Mouse (Mus musculus) inflammation-experienced regulatory T-cells (primary cell): Measurements from ENCODE around the gene Olfr935. TPM values are rescaled to one million over a fixed set of nuclear protein-coding genes. Genes with fewer than 3 reads are reported as not detected.

ENCODE experiments used
- polyA plus RNA-seq, 2 experiments: library from polyadenylated mRNA; unstranded; fragments of 100-300 nt; shearing (Covaris generic); gene quantifications; one replicate each; pipeline ENCODE4 v1.2.1; 2017

Olfr935 gene
- under 1 TPM in 1 of 2 experiments, not detected in 1; 0.16 TPM for polyA plus RNA-seq

DNA sequence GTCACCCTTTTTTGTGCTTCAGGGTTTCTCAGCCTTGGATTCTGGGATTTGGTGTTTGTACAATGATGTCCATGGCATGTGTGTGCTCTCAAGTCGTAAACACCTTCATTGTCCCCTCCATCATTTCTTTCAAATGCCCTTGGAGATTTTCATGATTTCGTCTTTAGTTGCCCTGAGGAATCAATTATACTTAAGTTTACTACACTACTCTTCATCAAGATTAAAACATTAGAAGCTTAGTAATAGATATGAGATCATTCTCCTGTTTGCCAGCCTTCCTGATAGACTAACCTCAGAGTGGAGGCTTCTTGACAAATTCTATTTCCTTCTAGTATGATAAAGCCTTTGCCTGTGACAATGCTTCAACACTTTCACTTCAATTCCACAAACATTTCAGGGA lies at the start of gene Olfr935:
Gene Olfr935, minus strand, starts transcription at position 101 of the 400 bp plus-strand sequence.

DNA sequence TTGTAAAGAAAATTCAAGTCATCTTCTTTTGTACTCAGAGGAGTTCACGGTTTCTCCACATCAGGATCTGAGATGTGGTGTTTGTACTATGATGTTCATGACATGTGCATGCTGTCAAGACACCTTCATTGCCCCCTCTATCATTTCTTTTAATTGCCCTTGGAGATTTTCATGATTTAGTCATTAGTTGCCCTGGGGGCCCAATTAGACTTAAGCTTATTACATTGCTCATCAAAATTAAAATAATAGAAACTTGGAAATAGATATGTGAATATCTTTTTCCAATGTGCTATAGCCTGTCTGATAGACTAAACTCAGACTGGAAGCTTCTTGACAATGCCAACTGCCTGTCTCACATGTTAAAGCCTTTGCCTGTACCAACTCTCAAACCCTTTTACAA lies 23.8 kb upstream of the Olfr935 start, which contains the start of gene Olfr146:
Gene Olfr146, minus strand, starts transcription at position 101 of the 400 bp plus-strand sequence.

GRCm38 (mm10) chr9:38988215-38988614 lies 11.3 kb downstream of the Olfr935 start, which contains the start of gene Olfr934:
TSS of gene Olfr934 (minus strand) at chr9:38988315.

GRCm38 (mm10) chr9:38972013-38972412 lies 27.5 kb downstream of the Olfr935 start, which contains the start of gene Olfr933:
TSS of gene Olfr933 (plus strand) at chr9:38972313.

Other genes with a start within 250 kb of the Olfr935 start
- 1 to 10 TPM in 1 of 2 experiments, under 1 TPM in 1; 0.17 to 1.5 TPM for gene Olfr920, start 247.4 kb downstream of the Olfr935 start, polyA plus RNA-seq
- under 1 TPM in 1 of 2 experiments, not detected in 1; 0.09 TPM for gene Olfr921, start 226.6 kb downstream of the Olfr935 start, polyA plus RNA-seq
- not detected for gene Olfr922, start 185.1 kb downstream of the Olfr935 start, polyA plus RNA-seq
- 1 to 10 TPM in 1 of 2 experiments, not detected in 1; 1.5 TPM for gene Olfr923, start 173.1 kb downstream of the Olfr935 start, polyA plus RNA-seq
- gene Olfr924, start 155.2 kb downstream of the Olfr935 start, polyA plus RNA-seq: not detected
- under 1 TPM in 1 of 2 experiments, not detected in 1; 0.31 TPM for gene Olfr26, start 144.6 kb downstream of the Olfr935 start, polyA plus RNA-seq
- gene Olfr926, start 122.6 kb downstream of the Olfr935 start, polyA plus RNA-seq: not detected
- gene Olfr930, start 69.9 kb downstream of the Olfr935 start, polyA plus RNA-seq: not detected
- gene Olfr933, start 27.4 kb downstream of the Olfr935 start, polyA plus RNA-seq: under 1 TPM in 1 of 2 experiments, not detected in 1; 0.18 TPM
- not detected for gene Olfr934, start 11.4 kb downstream of the Olfr935 start, polyA plus RNA-seq
- gene Olfr146, start 23.7 kb upstream of the Olfr935 start, polyA plus RNA-seq: under 1 TPM in 1 of 2 experiments, not detected in 1; 0.99 TPM
- gene Olfr937, start 65.3 kb upstream of the Olfr935 start, polyA plus RNA-seq: not detected
- not detected for gene Olfr938, start 79.2 kb upstream of the Olfr935 start, polyA plus RNA-seq
- gene Olfr27, start 128.4 kb upstream of the Olfr935 start, polyA plus RNA-seq: not detected
- 1 to 10 TPM in 1 of 2 experiments, under 1 TPM in 1; 0.19 to 1.1 TPM for gene Olfr943, start 166.6 kb upstream of the Olfr935 start, polyA plus RNA-seq
- gene Olfr944, start 202.2 kb upstream of the Olfr935 start, polyA plus RNA-seq: not detected